Mouse (Mus musculus) limb, embryonic 11.5 days (tissue): ENCODE measurements at regions not wholly inside any gene's neighbourhood (a gene's known extent, or its start where the extent isn't known, plus 50 kb on each side); places are given as distances from the start of the nearest gene placed in this dataset.

ENCODE experiments used
- ATAC-seq: fragments of 200-750 bp; cut with Nextera tagmentation; 2 replicates; pipeline ENCODE4 v1.8.0; 2017; ENCODE audit warnings: low read depth; ENCODE audit not compliant: insufficient number of reproducible peaks, low FRiP score, low TSS enrichment
- DNase-seq: peaks from one replicate; pipeline ENCODE4 v3.0.0-alpha.2; 2015; ENCODE audit warnings: low spot score
- H3K27ac ChIP-seq: fragments of 300-500 bp; sonication (generic); replicated peaks from 2 replicates; pipeline ENCODE4 v1.5.1; 2014; ENCODE audit warnings: low read depth, mild to moderate bottlenecking, low read length
- H3K27me3 ChIP-seq: fragments of 300-500 bp; sonication (generic); 2 replicates; pipeline ENCODE4 v1.6.1; 2014; ENCODE audit warnings: mild to moderate bottlenecking, low read length, mixed read lengths; ENCODE audit not compliant: control insufficient read depth, insufficient read depth
- H3K36me3 ChIP-seq: fragments of 300-500 bp; sonication (generic); 2 replicates; pipeline ENCODE4 v1.6.1; 2014; ENCODE audit warnings: mild to moderate bottlenecking, low read length, moderate library complexity, mixed read lengths; ENCODE audit not compliant: control insufficient read depth, insufficient read depth
- H3K4me1 ChIP-seq: fragments of 300-500 bp; sonication (generic); 2 replicates; pipeline ENCODE4 v1.6.1; 2014; ENCODE audit warnings: low read length, mixed read lengths; ENCODE audit not compliant: control insufficient read depth, insufficient read depth
- H3K4me2 ChIP-seq: fragments of 300-500 bp; sonication (generic); 2 replicates; pipeline ENCODE4 v1.6.1; 2014; ENCODE audit warnings: low read depth, mild to moderate bottlenecking, moderate library complexity; ENCODE audit not compliant: severe bottlenecking
- H3K4me3 ChIP-seq: fragments of 300-500 bp; sonication (generic); 2 replicates; pipeline ENCODE4 v1.5.1; 2014; ENCODE audit warnings: low read depth, low read length
- H3K9ac ChIP-seq: fragments of 300-500 bp; sonication (generic); 2 replicates; pipeline ENCODE4 v1.6.1; 2014; ENCODE audit warnings: mild to moderate bottlenecking, low read length
- H3K9me3 ChIP-seq: fragments of 300-500 bp; sonication (generic); 2 replicates; pipeline ENCODE4 v1.6.1; 2016; ENCODE audit warnings: low read length; ENCODE audit not compliant: control insufficient read depth
- WGBS: fragments of 180-500 bp; shearing (Covaris S2); extraction: QIAGEN DNeasy Blood & Tissue Kit; methylation state at CpG from one replicate; pipeline ENCODE4 v1.1.7; 2014; 5-methylcytosine and 5-hydroxymethylcytosine counted together

- no peak for ATAC-seq
- no peaks in the 10 kb centered on the region for H3K4me1 ChIP-seq
- H3K27ac ChIP-seq: no peak overlapping the region
- H3K9me3 ChIP-seq: no peaks in the 10 kb centered on the region
- 14% methylated on average over 10 of the region's 10 CpGs for WGBS
- peak; percentile 64 for DNase-seq
- H3K27me3 ChIP-seq: no peaks in the 10 kb centered on the region
- no peaks in the 10 kb centered on the region for H3K36me3 ChIP-seq
- H3K4me3 ChIP-seq: no peak overlapping the region
- H3K4me2 ChIP-seq: peak overlapping the region; percentile 29; the same call in 1 of the 2 replicates
- no peak overlapping the region for H3K9ac ChIP-seq
These were observed 96.0 kb upstream of the Jazf1 start for GRCm38 (mm10) chr6:53164423-53164841.

- H3K27ac ChIP-seq: no peak overlapping the region
- no peak overlapping the region for H3K4me2 ChIP-seq
- DNase-seq: no peak
- no peaks in the 10 kb centered on the region for H3K9me3 ChIP-seq
- no peak overlapping the region for H3K4me3 ChIP-seq
- H3K9ac ChIP-seq: no peak overlapping the region
- H3K4me1 ChIP-seq: no peaks in the 10 kb centered on the region
- no peaks in the 10 kb centered on the region for H3K36me3 ChIP-seq
- no peak for ATAC-seq
- 90% methylated on average over 7 of the region's 7 CpGs for WGBS
- no peaks in the 10 kb centered on the region for H3K27me3 ChIP-seq
These were observed 94.7 kb upstream of the Jazf1 start for GRCm38 (mm10) chr6:53163091-53163490.

- Histone ChIP-seq H3K27ac (no peak overlapping the region), H3K4me3 (no peak overlapping the region), H3K9ac (no peak overlapping the region), H3K27me3 (no peaks in the 10 kb centered on the region), H3K9me3 (no peaks in the 10 kb centered on the region), H3K4me2 (no peak overlapping the region), H3K4me1 (0 out of 2 replicates have a peak, but pooled peaks cover 2% of the 10 kb centered on the region), H3K36me3 (no peaks in the 10 kb centered on the region)
- WGBS: 78% methylated on average over 2 of the region's 2 CpGs
- no peak for DNase-seq
- ATAC-seq: no peak
These were observed 93.2 kb upstream of the Jazf1 start for GRCm38 (mm10) chr6:53161627-53162026.

- H3K9me3 ChIP-seq: no peaks in the 10 kb centered on the region
- H3K9ac ChIP-seq: no peak overlapping the region
- no peak overlapping the region for H3K27ac ChIP-seq
- no peak overlapping the region for H3K4me3 ChIP-seq
- 0 out of 2 replicates have a peak, but pooled peaks cover 2% of the 10 kb centered on the region for H3K4me1 ChIP-seq
- DNase-seq (no peak), ATAC-seq (no peak)
- H3K36me3 ChIP-seq: no peaks in the 10 kb centered on the region
- no peaks in the 10 kb centered on the region for H3K27me3 ChIP-seq
- WGBS: 56% methylated on average over 4 of the region's 4 CpGs
- H3K4me2 ChIP-seq: no peak overlapping the region
These were observed 86.2 kb upstream of the Jazf1 start for GRCm38 (mm10) chr6:53154621-53155020.

- Histone ChIP-seq H3K4me2 (no peak overlapping the region), H3K4me3 (no peak overlapping the region), H3K27ac (no peak overlapping the region), H3K36me3 (no peaks in the 10 kb centered on the region), H3K9ac (no peak overlapping the region), H3K9me3 (no peaks in the 10 kb centered on the region), H3K27me3 (no peaks in the 10 kb centered on the region), H3K4me1 (peaks cover 5% of the 10 kb centered on the region; the same call in 1 of the 2 replicates)
- DNase-seq (no peak), ATAC-seq (no peak)
- 70% methylated on average over 5 of the region's 5 CpGs for WGBS
These were observed 79.0 kb upstream of the Jazf1 start for GRCm38 (mm10) chr6:53147478-53147877.

- no peaks in the 10 kb centered on the region for H3K9me3 ChIP-seq
- DNase-seq (peak; percentile 80), ATAC-seq (no peak)
- WGBS: 34% methylated on average over 4 of the region's 4 CpGs
- no peak overlapping the region for H3K27ac ChIP-seq
- H3K27me3 ChIP-seq: no peaks in the 10 kb centered on the region
- H3K4me3 ChIP-seq: no peak overlapping the region
- no peaks in the 10 kb centered on the region for H3K36me3 ChIP-seq
- H3K9ac ChIP-seq: no peak overlapping the region
- H3K4me1 ChIP-seq: peaks cover 5% of the 10 kb centered on the region; the same call in 1 of the 2 replicates
- H3K4me2 ChIP-seq: no peak overlapping the region
These were observed 75.6 kb upstream of the Jazf1 start for GRCm38 (mm10) chr6:53143846-53144584.

- no peak overlapping the region for H3K27ac ChIP-seq
- H3K27me3 ChIP-seq: no peaks in the 10 kb centered on the region
- H3K9me3 ChIP-seq: no peaks in the 10 kb centered on the region
- no peak overlapping the region for H3K4me3 ChIP-seq
- H3K36me3 ChIP-seq: no peaks in the 10 kb centered on the region
- no peak overlapping the region for H3K4me2 ChIP-seq
- ATAC-seq (no peak), DNase-seq (no peak)
- WGBS: 74% methylated on average over 2 of the region's 2 CpGs
- H3K4me1 ChIP-seq: 0 out of 2 replicates have a peak, but pooled peaks cover 3% of the 10 kb centered on the region
- H3K9ac ChIP-seq: no peak overlapping the region
These were observed 66.0 kb upstream of the Jazf1 start for GRCm38 (mm10) chr6:53134410-53134809.

- WGBS: 11% methylated on average over 2 of the region's 2 CpGs
- no peak overlapping the region for H3K9ac ChIP-seq
- no peaks in the 10 kb centered on the region for H3K9me3 ChIP-seq
- no peaks in the 10 kb centered on the region for H3K27me3 ChIP-seq
- no peak for DNase-seq
- no peak overlapping the region for H3K27ac ChIP-seq
- no peaks in the 10 kb centered on the region for H3K36me3 ChIP-seq
- H3K4me2 ChIP-seq: no peak overlapping the region
- no peak for ATAC-seq
- no peak overlapping the region for H3K4me3 ChIP-seq
- 0 out of 2 replicates have a peak, but pooled peaks cover 3% of the 10 kb centered on the region for H3K4me1 ChIP-seq
These were observed 62.4 kb upstream of the Jazf1 start for GRCm38 (mm10) chr6:53130717-53131330.
